Comparison of ENCODE assay signal across 17 mouse cellular contexts in genomic region chr6:54781881-54782280, GRCm38 (mm10). TPM values are rescaled to one million over a fixed set of nuclear protein-coding genes. Genes with fewer than 3 reads are reported as not detected.
DNase-seq lines count a peak whose midpoint lies in the region; ATAC-seq lines count a peak whose summit lies in the region.
"Had no signal": no experiment of that assay in that cellular context is flagged by ENCODE, and none has a peak within 500 bp of the region (broad histone marks: within the 10 kb centered on the region; RNA-seq: fewer than 3 reads in every experiment).

No protein-coding gene starts in this region.

- DNase-seq in cerebellum, postnatal 10 days: peak; percentile 35 to 48
- DNase-seq in cerebellum, adult 11 months: no peak
- no peak for DNase-seq in neural tube, embryonic 10.5 days (ENCODE audit: extremely low spot score, low spot score)
- DNase-seq in hindbrain, embryonic 14.5 days (ENCODE audit: low spot score): no peak
- DNase-seq in retina, embryonic 14.5 days (ENCODE audit: low spot score): peak; percentile 56
- no peak for DNase-seq in ovary, postnatal 10 days (ENCODE audit: low spot score)
- DNase-seq in adrenal gland, postnatal 10 days: no peak
- DNase-seq: cerebellum, postnatal 36 days; gastrocnemius, postnatal 25 days; heart, postnatal 4 days; kidney, adult 18-20 months; kidney, postnatal 36 days had no signal

- no peaks in the 10 kb centered on the region for H3K9me3 ChIP-seq in neural tube, embryonic 13.5 days
- no peaks in the 10 kb centered on the region for H3K9me3 ChIP-seq in hindbrain, embryonic 14.5 days (ENCODE audit: control insufficient read depth, low read length)
- H3K9me3 ChIP-seq: G1E; heart, embryonic 12.5 days; liver, embryonic 15.5 days had no signal

- no peak overlapping the region for H3K4me2 ChIP-seq in neural tube, embryonic 13.5 days
- H3K4me2 ChIP-seq in hindbrain, embryonic 14.5 days (replicated peaks): no peak overlapping the region
- H3K4me2 ChIP-seq: heart, embryonic 12.5 days; liver, embryonic 15.5 days had no signal

- H3K4me1 ChIP-seq in neural tube, embryonic 13.5 days (replicated peaks): peaks cover 26% of the 10 kb centered on the region
- H3K4me1 ChIP-seq in hindbrain, embryonic 14.5 days (replicated peaks; ENCODE audit: control insufficient read depth, insufficient read depth, low read length): no peaks in the 10 kb centered on the region; the same call in 1 of the 2 replicates
- H3K4me1 ChIP-seq: liver, embryonic 15.5 days had no signal

- peak overlapping the region; percentile 39 for H3K27ac ChIP-seq in neural tube, embryonic 13.5 days (replicated peaks)
- 0 out of 2 replicates have a peak overlapping the region, but pooled peaks have one; percentile 14 for H3K27ac ChIP-seq in hindbrain, embryonic 14.5 days
- H3K27ac ChIP-seq: liver, embryonic 15.5 days had no signal

- H3K36me3 ChIP-seq in neural tube, embryonic 13.5 days: no peaks in the 10 kb centered on the region
- no peaks in the 10 kb centered on the region for H3K36me3 ChIP-seq in hindbrain, embryonic 14.5 days (replicated peaks; ENCODE audit: control insufficient read depth, insufficient read depth)
- H3K36me3 ChIP-seq: G1E; heart, embryonic 12.5 days; liver, embryonic 15.5 days had no signal

- no peak overlapping the region for H3K4me3 ChIP-seq in neural tube, embryonic 13.5 days
- H3K4me3 ChIP-seq in hindbrain, embryonic 14.5 days (replicated peaks; ENCODE audit: low read length): no peak overlapping the region
- H3K4me3 ChIP-seq: heart, embryonic 12.5 days; liver, embryonic 15.5 days had no signal

- no peaks in the 10 kb centered on the region for H3K27me3 ChIP-seq in neural tube, embryonic 13.5 days
- H3K27me3 ChIP-seq in hindbrain, embryonic 14.5 days (ENCODE audit: control insufficient read depth, insufficient read depth, low read length): no peaks in the 10 kb centered on the region
- H3K27me3 ChIP-seq: heart, embryonic 12.5 days; liver, embryonic 15.5 days had no signal

- no peak for ATAC-seq in neural tube, embryonic 13.5 days (ENCODE audit: low read depth)
- no peak for ATAC-seq in hindbrain, embryonic 14.5 days (ENCODE audit: low FRiP score)
- ATAC-seq: lung, postnatal 0 days had no signal

- WGBS in neural tube, embryonic 13.5 days: 34% methylated on average over 6 of the region's 6 CpGs
- 27% methylated on average over 6 of the region's 6 CpGs for WGBS in hindbrain, embryonic 14.5 days

- H3K9ac ChIP-seq in neural tube, embryonic 13.5 days: 0 out of 2 replicates have a peak overlapping the region, but pooled peaks have one; percentile 1
- H3K9ac ChIP-seq in hindbrain, embryonic 14.5 days: no peak overlapping the region
- H3K9ac ChIP-seq: heart, embryonic 12.5 days; liver, embryonic 15.5 days had no signal

RNA-seq across cellular contexts. Expression of gene Znrf2, which starts 34.8 kb away (rescaled TPM):
- 3.8 and 5.1 TPM in 2 replicates for polyA plus RNA-seq in neural tube, embryonic 13.5 days (2015; fragmentation: Nextera tagmentation; extraction: Ambion mirVana)
- 6.1 and 7.7 TPM in 2 replicates for polyA plus RNA-seq in hindbrain, embryonic 14.5 days (2014; fragmentation: Nextera tagmentation; extraction: Ambion mirVana)
- 10 to 100 TPM; 25.5 to 31.6 TPM for total RNA-seq in adrenal gland, postnatal 10 days (2021)

Comparison
In these comparisons a context has a peak if more than half of its experiments do, and no peak if none do; other contexts are left out.
1. DNase-seq: peak in cerebellum, postnatal 10 days (2 of 2) and retina, embryonic 14.5 days (single experiment); none in cerebellum, adult 11 months (single experiment), neural tube, embryonic 10.5 days (single experiment), hindbrain, embryonic 14.5 days (single experiment), ovary, postnatal 10 days (single experiment) and adrenal gland, postnatal 10 days (single experiment).